Mouse (Mus musculus): ENCODE measurements around the gene Nedd4.
"Not testable (repeated sequence)": the region's sequence is repeated elsewhere in the genome, so short reads cannot be mapped to it uniquely, and the experiment has no call there.

Gene Nedd4

GRCm38 (mm10) chr9:72652961-72653360, 9.2 kb upstream of the Nedd4 start:
- DNase-seq (ENCODE audit: low spot score in 2 of 2), result no peak

- DNase-seq (ENCODE audit: low spot score in 2 of 2), result no peak
Measured at GRCm38 (mm10) chr9:72653533-72653932, 8.6 kb upstream of the Nedd4 start.

GRCm38 (mm10) chr9:72654593-72655242, 7.4 kb upstream of the Nedd4 start:
- DNase-seq (ENCODE audit: low spot score in 2 of 2), result no peak

GRCm38 (mm10) chr9:72655602-72656001, 6.5 kb upstream of the Nedd4 start:
- no peak for DNase-seq (ENCODE audit: low spot score in 2 of 2)

GRCm38 (mm10) chr9:72656491-72656890, 5.7 kb upstream of the Nedd4 start:
- DNase-seq (ENCODE audit: low spot score in 2 of 2), result no peak

GRCm38 (mm10) chr9:72656940-72657339, 5.2 kb upstream of the Nedd4 start:
- DNase-seq (ENCODE audit: low spot score in 2 of 2), result no peak

GRCm38 (mm10) chr9:72657694-72658093, 4.5 kb upstream of the Nedd4 start:
- DNase-seq (ENCODE audit: low spot score in 2 of 2), result no peak

- DNase-seq (ENCODE audit: low spot score in 2 of 2), result no peak
Measured at GRCm38 (mm10) chr9:72660139-72660538, 2.0 kb upstream of the Nedd4 start.

GRCm38 (mm10) chr9:72660911-72661310, 1.2 kb upstream of the Nedd4 start:
- DNase-seq (ENCODE audit: low spot score in 2 of 2), result no peak

- DNase-seq (ENCODE audit: low spot score in 2 of 2), result no peak
Measured at GRCm38 (mm10) chr9:72661561-72661894, 618 bp upstream of the Nedd4 start.

- DNase-seq (ENCODE audit: low spot score in 2 of 2), result peak; percentile 48 to 54
Measured at GRCm38 (mm10) chr9:72662691-72663533, 766 bp downstream of the Nedd4 start.

GRCm38 (mm10) chr9:72663534-72663918, 1.4 kb downstream of the Nedd4 start:
- no peak for DNase-seq (ENCODE audit: low spot score in 2 of 2)

GRCm38 (mm10) chr9:72664409-72665351, 2.5 kb downstream of the Nedd4 start:
- no peak for DNase-seq (ENCODE audit: low spot score in 2 of 2)

GRCm38 (mm10) chr9:72665517-72665916, 3.4 kb downstream of the Nedd4 start:
- no peak for DNase-seq (ENCODE audit: low spot score in 2 of 2)

GRCm38 (mm10) chr9:72666352-72667021, 4.3 kb downstream of the Nedd4 start:
- DNase-seq (ENCODE audit: low spot score in 2 of 2), result not testable (repeated sequence)

GRCm38 (mm10) chr9:72667126-72667525, 5.0 kb downstream of the Nedd4 start:
- no peak for DNase-seq (ENCODE audit: low spot score in 2 of 2)

- no peak for DNase-seq (ENCODE audit: low spot score in 2 of 2)
Measured at GRCm38 (mm10) chr9:72669383-72669782, 7.2 kb downstream of the Nedd4 start.

GRCm38 (mm10) chr9:72672361-72672760, 10.2 kb downstream of the Nedd4 start:
- peak; percentile 81 to 83 for DNase-seq (ENCODE audit: low spot score in 2 of 2)

- DNase-seq (ENCODE audit: low spot score in 2 of 2), result no peak
Measured at GRCm38 (mm10) chr9:72674957-72675744, 13.0 kb downstream of the Nedd4 start.

GRCm38 (mm10) chr9:72675745-72676200, 13.6 kb downstream of the Nedd4 start:
- no peak for DNase-seq (ENCODE audit: low spot score in 2 of 2)

- no peak for DNase-seq (ENCODE audit: low spot score in 2 of 2)
Measured at GRCm38 (mm10) chr9:72677659-72678058, 15.5 kb downstream of the Nedd4 start.
